Mouse (Mus musculus) left cerebral cortex, adult 9 months (tissue): Measurements from ENCODE around the gene Golgb1.
"Not testable (repeated sequence)": the region's sequence is repeated elsewhere in the genome, so short reads cannot be mapped to it uniquely, and the experiment has no call there.

Source experiments
- DNase-seq, 2 experiments: peaks; one replicate each; pipeline ENCODE4 v3.0.0; 2022; ENCODE audit warnings: low spot score in 2 of 2

Golgb1 gene

DNA sequence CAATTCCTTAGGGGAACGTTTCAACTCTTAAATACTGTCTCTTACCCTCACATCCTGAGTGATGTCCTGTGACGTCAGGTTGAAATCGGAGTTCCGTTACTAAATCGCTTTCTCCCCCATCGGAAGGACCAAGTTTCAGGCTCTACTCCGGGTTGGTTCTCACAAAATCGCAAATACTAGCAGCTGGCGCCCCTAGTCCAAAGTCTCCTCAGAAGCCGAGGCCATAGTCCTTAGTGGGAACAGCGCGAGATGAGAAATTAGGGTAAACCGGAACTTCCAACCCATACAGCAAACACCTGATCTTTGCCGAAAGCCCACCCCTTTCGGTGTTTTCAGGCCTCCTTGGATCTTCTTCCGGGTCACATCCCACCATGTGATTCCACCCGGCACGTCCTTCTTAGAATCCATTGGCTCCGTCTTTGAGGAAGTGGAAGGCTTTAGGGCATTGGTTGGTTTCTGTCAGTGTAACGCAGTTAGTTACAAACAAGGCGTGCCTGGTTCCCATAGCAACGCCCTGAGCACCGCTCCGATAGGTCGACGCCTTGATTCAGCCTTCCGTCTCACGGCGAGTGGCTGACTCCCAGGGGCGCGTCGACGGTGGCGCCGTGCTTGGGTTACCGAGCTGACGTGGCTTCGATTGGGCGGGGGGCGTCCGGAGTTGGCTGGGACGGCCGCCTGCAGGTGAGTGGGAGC, at the start of gene Golgb1, which contains the start of gene Eaf2:
Gene Golgb1, plus strand, starts transcription at position 558 of the 693 bp plus-strand sequence.
Gene Eaf2, minus strand, starts transcription at position 421 of the 693 bp plus-strand sequence.
- peak; percentile 99 to 100 for DNase-seq

DNA sequence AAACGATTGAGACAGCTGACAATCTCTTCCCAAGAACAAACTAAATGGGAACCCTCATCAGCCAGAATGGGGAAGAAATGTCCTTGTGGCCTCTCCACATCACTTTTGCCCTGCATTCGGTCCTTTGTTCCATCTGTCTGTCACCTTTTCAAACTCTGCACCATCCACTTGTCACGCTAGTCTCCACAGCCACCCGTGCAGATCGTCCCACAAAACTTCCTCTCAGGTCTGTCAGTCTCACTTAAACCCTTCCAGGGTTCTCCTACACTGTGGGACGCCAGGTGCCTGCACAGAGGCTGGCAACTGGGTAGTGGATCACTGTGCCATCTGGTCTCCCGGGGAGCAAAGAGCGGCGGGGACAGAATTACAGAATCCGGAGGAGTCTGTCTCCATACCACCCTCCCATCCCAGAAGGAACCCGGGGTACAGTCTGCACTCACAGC, 47.3 kb upstream of the Golgb1 start:
- no peak for DNase-seq

DNA sequence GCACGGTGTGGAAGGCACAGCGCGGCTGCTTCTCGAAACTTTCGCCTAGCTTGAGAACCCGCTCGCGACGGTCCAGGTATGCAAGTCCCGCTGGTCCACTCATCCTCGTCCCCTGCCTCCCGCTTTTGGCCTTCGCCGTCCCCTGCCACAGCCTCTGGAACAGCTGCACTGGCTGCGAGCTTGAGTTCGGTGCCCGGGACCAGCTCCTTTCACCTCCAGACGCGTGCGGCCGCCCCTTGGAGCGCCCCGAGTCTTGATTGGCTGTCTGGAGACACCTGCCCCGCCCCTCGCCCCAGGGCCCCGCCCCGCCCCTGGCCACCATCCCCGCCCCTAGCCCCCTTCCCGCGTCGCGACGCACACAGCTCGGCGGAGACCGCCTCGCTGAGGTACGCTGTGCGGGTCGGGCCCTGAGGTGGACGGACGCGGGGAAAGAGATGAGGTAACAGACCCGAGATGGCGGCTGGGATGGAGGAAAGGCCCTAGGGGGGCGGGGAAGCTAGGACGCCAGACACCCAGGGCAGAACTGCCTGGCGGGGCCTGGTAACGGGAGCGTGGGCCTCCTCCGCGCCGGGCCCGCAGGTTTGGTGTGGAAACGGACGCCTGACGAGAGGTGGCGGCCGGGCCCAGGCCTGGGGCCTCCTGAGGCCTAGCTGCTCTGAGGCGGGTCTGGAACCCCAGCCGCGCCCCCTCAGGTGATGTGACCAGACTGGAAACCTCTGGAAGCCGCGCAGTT, 46.7 kb upstream of the Golgb1 start, which contains the start of gene Iqcb1:
Gene Iqcb1, plus strand, starts transcription at position 332 of the 733 bp plus-strand sequence.
- peak; percentile 55 to 77 for DNase-seq

DNA sequence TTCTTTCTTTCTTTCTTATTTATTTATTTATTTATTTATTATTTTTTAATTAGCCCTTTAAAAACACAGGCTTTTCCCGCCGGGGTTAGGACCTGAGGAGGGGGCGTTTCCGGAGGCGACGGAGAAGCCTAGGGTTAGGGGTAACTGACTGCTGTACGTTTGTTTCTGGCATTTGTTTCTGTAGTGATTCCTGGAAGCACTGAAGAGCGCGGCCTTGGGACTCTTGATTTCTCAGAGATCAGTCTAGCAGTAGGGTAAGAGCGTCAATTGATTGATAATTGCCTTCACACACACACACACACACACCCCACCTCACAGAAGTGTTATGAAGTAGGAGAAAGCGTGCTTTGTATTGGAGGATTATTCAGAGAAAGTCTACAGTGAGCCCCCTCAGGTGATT, 46.1 kb upstream of the Golgb1 start:
- no peak for DNase-seq

DNA sequence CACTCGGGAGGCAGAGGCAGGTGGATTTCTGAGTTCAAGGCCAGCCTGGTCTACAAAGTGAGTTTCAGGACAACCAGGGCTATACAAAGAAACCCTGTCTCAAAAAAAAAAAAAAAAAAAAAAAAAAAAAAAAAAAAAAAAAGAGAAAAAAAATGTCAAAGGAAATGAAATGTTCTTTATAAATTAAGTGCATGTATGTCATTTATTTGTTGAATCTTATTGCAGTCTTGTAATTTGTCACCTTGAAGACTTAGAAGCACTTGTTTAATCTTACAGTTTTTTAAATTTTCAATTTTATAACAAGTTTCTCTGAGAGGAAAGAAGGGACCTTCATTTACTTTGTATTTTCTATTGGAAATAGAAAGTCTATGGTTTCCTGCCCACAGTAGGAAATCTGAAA, 28.0 kb upstream of the Golgb1 start:
- not testable (repeated sequence) for DNase-seq

DNA sequence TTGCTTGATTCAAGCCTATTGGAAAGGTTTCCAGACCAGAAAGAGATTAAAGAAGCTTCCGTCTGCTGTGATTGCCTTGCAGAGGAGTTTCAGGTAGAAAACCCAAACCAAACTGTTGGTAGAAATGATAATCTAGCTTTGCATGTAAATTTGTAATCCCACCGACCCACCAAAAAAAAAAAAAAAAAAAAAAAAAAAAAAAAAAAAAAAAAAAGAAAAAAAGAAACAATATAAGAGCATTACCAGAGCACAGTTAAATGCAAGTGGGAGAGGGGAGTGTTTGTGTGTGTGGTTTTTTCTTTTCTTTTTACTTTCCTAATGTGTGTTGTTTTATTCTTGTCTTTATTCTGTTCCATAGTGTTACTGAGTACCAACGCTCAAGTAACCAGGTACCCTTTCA, 23.7 kb upstream of the Golgb1 start:
- DNase-seq: no peak

DNA sequence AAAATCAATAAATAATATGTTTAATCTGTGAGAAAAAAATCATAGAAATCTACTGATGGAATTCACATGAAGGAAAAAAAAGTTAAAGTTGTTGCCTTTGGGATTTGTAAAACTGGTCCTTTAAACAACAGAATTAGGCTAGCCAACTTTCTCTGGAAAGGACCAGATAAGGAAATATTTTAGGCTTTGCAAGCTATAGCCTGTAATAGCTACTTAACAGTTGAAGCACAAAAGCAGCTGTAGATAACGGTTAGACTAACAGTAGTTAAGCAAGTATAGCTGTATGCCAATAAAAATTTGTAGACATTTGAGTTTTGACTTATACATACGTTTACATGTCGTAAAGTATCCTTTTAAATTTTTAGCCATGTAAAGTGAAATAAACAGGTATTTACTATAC, 11.4 kb upstream of the Golgb1 start:
- no peak for DNase-seq

DNA sequence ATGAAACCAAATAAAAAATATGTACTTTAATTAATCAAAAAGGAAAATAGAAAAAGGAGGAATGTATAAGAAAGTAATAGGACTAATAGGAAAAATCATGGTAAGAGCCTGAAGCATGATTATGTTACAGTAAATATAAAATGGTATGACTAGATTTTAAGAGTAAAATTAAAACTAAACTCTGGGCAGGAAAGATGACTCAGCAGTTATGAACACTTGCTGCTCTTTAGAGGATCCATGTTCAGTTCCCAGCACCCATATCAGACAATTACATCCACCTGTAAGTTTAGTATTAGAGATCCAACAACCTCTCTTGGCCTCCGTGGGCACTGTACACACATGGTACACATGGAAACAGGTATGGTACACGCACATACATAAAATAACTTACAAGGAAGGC, 5.5 kb upstream of the Golgb1 start:
- DNase-seq: no peak

DNA sequence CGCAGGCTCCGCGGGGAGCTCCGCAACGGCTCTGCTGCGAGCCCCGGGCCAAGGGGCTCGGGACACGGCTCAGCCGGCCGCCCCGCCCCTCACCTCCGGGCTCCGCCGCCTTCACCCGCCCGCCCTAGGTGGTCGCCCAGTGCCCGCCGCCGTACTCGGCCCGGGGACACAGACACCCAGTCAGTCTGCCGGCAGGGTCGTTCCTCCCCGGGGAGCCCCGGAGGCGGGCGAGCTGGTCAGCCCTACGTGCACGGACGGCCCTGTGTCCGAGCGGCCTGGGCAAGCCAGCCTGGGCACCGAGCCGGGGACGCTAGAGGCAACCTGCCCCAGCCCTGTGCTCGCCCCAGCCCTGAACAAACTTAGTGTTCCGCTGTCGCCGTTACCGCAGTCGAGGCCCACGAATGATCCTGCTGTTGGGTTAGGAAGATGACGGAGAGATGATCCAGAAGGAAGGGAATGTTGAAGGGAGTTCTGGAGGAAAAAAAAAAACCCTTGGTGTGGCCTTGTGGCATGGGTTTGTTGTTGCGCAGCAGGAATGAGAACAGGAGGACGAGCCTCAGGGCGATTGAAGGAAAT, 424 bp downstream of the Golgb1 start:
- no peak for DNase-seq

DNA sequence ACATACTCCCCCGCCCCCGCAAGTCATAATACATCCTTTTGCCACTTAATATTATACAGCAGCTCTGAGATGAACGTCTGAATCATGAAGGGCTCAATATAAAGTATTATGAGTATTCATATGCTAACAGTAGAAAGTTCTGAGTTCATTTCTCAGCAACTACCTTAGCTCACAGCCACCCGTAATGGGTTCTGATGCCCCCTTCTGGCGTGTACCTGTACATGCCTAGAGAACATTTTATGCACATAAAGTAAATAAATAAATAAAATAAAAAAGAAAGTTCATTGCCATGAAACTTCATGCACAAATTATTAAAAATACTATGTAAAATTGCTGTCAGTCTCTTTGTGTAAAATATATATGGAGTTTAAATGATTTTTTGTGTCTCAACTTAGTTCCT, 2.4 kb downstream of the Golgb1 start:
- DNase-seq: no peak

DNA sequence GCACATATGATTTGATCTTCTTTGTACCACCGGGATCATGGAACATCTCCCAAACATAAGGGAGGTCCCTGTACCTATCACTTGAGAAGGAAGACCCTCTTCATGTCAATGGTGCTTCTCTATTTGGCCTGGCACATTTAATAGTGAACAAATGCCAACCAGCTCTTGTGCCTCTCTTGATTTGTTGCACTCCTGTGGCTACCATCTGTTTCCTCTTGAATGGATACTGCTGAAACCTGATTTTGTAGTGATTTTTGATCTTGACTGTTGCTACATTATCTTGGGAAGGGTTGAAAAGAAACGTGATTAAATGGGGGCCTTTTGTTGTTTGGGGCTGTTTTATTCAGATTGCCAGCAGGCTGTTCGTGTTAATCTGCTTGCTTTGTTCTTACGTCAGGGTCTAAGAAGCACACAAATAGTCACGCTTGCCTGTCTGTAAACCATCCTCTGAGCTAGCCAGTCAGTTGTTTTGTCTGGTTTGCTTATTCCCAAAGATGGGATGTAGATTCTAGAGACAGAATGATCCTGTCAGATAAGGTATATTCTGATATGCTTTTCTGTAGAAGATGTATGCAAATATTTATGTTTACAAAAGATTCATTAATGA, 7.9 kb downstream of the Golgb1 start:
- DNase-seq: no peak

DNA sequence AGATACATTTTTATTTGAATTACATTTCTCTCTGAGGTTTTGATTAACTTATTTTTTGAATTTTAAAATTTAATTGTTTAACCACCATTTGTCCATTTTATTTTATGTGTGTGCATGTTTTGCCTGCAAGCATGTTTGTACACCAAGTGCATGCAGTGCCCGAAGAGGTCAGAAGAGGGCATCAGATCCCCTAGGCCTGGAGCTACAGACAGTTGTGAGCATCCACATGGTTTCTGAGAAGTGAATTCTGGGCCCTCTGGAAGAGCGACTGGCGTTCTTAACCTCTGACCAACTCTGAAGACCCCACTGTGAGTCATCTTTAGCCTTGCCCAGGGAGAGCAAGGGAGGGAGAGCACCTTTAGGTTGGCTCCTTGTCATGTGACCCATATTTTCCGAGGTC, 9.9 kb downstream of the Golgb1 start:
- DNase-seq: no peak

DNA sequence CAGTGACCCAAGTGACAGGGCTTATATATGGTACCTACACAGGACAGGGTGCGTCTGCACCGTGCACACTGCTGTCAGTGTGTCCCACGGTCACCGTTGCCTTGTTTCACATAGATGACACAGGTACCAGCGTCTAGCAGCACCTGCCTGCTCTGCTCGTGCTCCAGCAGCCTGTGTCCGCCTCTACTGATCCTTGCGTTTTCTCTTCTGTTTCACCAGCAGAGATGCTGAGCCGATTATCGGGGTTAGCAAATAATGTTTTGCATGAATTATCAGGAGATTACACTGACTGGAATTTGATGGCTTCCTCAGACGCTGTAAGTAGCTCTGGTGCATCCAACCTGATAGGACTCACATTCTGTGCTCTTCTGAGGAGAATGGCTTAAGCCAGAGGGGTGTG, 11.0 kb downstream of the Golgb1 start:
- DNase-seq: no peak

DNA sequence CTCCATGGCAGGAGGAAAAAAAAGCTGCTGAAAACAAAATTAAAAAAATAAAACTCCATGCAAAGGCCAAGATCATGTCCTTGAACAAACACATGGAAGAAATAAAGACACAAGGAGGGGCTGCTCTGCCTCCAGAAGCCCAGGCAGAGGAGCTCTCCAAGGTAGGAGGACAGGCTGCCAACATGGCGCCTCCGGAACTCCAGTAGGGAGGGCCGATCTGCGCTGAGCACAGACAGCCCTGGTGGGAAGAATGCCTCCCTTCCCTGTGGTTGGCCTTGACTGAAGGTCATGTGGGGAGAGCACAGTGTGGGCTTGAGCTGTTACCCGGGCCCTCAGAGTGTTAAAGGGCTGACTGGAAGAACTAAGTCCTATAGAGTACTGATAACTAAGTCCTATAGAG, 12.6 kb downstream of the Golgb1 start:
- DNase-seq: no peak

DNA sequence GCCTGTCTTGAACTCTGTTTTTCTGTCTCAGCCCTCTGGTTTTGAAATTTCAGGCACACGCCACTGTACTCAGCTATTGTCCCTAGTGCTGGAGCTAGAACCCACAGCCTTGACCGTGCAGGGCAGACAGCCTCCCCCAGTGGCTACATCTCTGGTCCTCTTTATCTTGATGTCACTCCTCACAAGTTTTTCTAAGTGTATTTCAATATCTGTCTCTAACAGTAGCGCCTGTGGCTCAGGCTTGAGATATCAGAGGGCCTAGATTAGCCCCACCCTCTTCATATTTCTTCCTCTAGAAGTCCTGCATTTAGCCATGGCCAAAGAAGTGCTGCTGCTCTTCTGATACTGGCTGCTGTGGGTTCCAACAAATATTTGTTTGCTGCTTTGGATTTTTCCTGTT, 15.6 kb downstream of the Golgb1 start:
- no peak for DNase-seq

DNA sequence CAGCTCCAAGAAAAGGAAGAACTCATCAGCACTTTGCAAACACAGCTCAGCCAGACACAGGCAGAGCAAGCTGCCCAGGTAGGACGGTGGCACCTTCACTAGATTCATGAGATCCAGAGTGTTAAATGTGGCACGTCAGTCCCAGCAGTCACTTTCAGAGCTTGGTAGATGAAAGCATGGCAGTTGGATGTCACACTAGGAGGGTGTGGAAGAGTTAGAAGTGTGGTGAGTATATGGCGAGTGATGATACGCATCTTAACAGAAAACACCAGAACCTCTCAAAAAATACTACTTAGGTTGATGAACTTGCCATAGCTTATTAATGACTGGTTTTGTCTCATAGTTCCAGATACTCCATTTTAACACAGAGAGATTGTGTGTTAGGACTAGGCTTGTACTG, 16.5 kb downstream of the Golgb1 start:
- no peak for DNase-seq

DNA sequence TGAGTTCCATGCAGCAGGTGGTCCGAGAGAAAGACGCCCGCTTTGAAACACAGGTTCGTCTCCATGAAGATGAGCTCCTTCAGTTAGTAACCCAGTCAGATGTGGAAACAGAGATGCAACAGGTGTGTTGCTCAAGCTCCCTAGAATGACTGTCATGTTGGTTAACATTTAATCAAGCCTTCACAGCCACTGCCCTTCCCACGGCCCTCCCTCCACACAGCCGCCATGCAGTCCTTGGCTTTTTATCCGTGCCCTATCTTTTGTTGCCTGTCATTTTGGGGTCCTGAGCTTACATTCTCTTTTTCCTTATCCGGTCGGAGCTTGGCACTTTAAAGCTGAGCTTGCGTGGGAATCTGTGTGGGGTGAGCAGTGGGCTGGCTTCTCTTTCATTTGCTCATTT, 18.4 kb downstream of the Golgb1 start:
- no peak for DNase-seq

DNA sequence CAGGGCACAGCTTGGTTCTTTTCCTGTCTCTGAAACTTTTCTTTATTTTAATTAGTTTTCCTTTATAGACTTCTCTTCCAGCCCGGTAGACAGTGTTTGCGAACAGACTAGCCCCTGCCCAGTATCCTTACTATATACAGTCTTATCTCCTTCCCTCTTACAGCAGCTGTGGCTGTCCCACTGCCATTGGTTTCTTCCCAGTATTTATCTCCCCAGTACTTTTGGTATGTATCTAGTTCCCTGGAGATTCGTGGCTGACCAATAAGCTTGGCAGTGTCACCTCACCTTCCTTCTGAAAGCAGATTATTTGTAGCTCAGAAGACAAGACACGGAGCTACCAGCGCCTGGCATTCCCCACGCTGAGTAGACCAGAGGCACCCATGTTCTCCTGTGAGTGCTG, 21.8 kb downstream of the Golgb1 start:
- DNase-seq: no peak

DNA sequence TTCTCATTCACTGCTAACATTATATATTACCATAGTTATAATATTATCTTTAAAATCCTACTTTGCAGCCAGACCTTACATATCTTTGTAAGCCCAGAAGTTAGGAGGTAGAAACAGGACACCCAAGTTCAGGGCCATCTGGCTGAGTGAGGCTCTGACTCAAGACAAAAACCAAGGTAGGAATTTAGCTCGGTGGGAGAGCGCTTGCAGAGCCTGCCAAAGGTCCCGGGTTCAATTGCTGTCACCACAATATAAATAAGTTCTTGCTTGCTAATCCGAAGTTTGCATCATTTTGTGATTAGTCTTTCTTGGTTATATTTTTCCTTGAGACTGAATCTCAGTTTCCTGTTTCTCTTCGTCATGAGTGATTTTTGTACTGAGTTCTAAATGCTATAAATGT, 28.2 kb downstream of the Golgb1 start:
- no peak for DNase-seq

DNA sequence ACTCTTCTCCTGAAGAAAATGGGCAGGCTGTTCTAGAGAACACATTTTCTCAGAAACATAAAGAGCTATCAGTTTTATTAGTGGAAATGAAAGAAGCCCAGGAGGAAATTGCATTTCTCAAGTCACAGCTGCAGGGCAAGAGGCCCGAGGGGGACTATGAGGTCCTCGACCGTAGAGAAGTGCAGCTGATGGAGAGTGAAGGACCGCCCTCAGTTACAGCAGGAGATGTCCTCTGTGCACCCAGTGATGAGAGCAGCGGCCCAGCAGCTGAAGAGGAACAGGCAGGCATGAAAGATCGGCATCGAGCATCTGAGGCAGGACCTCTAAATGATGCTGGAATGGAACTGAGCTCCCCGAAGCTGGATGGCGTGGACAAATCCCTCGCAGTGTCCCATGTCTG, 37.0 kb downstream of the Golgb1 start:
- no peak for DNase-seq

DNA sequence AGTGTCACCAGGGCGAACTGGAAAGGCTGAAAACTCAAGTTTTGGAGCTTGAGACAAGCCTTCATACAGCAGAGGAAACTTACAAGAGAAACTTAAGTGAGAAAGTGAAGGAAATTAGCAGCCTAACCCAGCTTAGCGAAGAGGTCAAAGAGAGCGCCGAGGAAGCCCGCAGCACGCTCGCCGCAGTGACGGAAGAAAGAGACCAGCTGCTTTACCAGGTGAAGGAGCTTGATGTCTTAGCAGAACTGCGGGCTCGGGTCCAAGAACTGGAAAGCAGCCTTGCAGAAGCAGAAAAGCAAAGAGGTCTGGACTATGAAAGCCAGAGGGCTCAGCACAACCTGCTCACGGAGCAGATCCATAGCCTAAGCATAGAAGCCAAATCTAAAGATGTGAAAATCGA, 37.4 kb downstream of the Golgb1 start:
- DNase-seq: no peak

DNA sequence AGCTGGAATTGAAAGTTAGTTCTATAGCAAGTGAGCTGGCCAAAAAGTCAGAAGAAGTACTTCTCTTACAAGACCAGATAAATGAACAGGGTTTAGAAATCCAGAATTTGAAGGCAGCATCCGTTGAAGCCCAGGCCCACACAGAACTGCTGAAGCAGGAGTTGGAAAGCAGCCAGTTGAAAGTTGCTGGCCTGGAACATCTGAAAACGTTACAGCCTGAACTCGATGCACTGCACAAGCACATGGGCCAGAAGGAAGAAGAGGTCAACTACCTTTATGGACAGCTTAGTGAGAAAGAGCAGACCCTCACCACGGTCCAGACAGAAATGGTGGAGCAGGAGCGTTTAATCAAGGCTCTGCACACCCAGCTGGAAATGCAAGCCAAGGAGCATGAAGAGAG, 39.3 kb downstream of the Golgb1 start:
- DNase-seq: no peak

DNA sequence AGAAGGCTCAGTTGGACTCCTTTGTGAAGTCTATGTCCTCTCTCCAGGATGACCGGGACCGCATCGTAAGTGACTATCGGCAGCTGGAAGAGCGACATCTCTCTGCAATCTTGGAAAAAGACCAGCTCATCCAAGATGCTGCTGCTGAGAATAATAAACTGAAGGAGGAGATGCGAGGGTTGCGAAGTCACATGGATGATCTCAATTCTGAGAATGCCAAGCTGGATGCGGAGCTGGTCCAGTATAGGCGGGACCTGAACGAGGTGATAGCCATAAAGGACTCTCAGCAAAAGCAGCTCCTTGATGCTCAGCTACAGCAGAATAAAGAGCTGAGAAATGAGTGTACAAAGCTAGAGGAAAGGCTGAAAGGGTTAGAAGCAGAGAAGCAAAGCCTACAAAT, 43.6 kb downstream of the Golgb1 start:
- DNase-seq: no peak
